ENCODE assay signal across 25 mouse cellular contexts in the genomic region with DNA sequence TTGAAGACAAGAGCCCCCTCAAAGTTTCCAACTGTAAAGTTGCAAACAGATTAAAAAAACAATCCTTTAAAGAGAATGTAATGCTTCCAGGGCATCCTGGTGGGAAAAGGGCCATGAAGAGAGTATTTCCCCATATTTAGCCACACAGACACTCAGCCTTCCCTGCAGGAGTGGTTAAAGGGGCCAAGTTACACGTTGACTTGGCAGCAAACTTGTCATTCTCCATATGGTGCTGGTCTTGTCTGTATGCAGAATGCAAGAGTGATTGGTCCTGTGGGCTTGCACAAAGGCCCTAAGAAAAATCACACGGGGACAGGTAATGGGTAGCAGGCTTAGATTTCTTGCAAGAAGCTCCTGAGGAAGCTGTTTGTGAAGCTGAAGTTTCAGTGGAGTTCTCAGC.
DNase-seq lines count a peak whose midpoint lies in the region; ATAC-seq and TF ChIP-seq lines count a peak whose summit lies in the region.
"Had no signal": no experiment of that assay in that cellular context is flagged by ENCODE, and none has a peak within 500 bp of the region (broad histone marks: within the 10 kb centered on the region; RNA-seq: fewer than 3 reads in every experiment).

No protein-coding gene starts in this region.

- TF ChIP-seq POLR2A in brain, embryonic 14.5 days (IDR thresholded peaks at IDR 0.05; ENCODE audit: borderline replicate concordance, extremely low read depth, insufficient read depth, insufficient read length, poor library complexity, severe bottlenecking), result no peak
- no peak for TF ChIP-seq POLR2A in cerebellum, adult 2 months (IDR thresholded peaks at IDR 0.05; ENCODE audit: borderline replicate concordance, insufficient read depth, low read length)

- H3K36me3 ChIP-seq in liver, embryonic 11.5 days (ENCODE audit: control insufficient read depth, insufficient read depth, low read length), result no peaks in the 10 kb centered on the region
- H3K36me3 ChIP-seq: heart, embryonic 13.5 days; hindbrain, embryonic 15.5 days; limb, embryonic 12.5 days; liver, embryonic 12.5 days; midbrain, embryonic 12.5 days had no signal

- no peak overlapping the region for H3K27ac ChIP-seq in cerebellum, adult 2 months (ENCODE audit: insufficient read depth, low read length)
- H3K27ac ChIP-seq in liver, embryonic 11.5 days (ENCODE audit: low read depth, low read length), result no peak overlapping the region
- H3K27ac ChIP-seq: heart, embryonic 13.5 days; hindbrain, embryonic 15.5 days; layer of hippocampus, adult 2 months; limb, embryonic 12.5 days; liver, embryonic 12.5 days; midbrain, embryonic 12.5 days had no signal

- peaks cover 8% of the 10 kb centered on the region for H3K4me1 ChIP-seq in cerebellum, adult 2 months (ENCODE audit: control insufficient read depth, insufficient read depth, low read length)
- H3K4me1 ChIP-seq in liver, embryonic 11.5 days (replicated peaks; ENCODE audit: control insufficient read depth, insufficient read depth, low read length), result no peaks in the 10 kb centered on the region
- H3K4me1 ChIP-seq: heart, embryonic 13.5 days; hindbrain, embryonic 15.5 days; limb, embryonic 12.5 days; liver, embryonic 12.5 days; megakaryocyte, embryonic 14.5 days; midbrain, embryonic 12.5 days had no signal

- H3K9me3 ChIP-seq in liver, embryonic 11.5 days (ENCODE audit: control insufficient read depth, low read length), result no peaks in the 10 kb centered on the region
- H3K9me3 ChIP-seq: heart, embryonic 13.5 days; hindbrain, embryonic 15.5 days; limb, embryonic 12.5 days; liver, embryonic 12.5 days had no signal

- no peak for TF ChIP-seq CTCF in brain, embryonic 14.5 days (IDR thresholded peaks at IDR 0.05; ENCODE audit: borderline replicate concordance, extremely low read depth, insufficient read depth, insufficient read length)
- no peak for TF ChIP-seq CTCF in cerebellum, adult 2 months (IDR thresholded peaks at IDR 0.05; ENCODE audit: borderline replicate concordance, insufficient read depth, low read depth, low read length)

- no peak overlapping the region for H3K9ac ChIP-seq in liver, embryonic 11.5 days (ENCODE audit: low read depth, low read length)
- H3K9ac ChIP-seq: forebrain, postnatal 0 days; heart, embryonic 13.5 days; hindbrain, embryonic 15.5 days; limb, embryonic 12.5 days; liver, embryonic 12.5 days; liver, postnatal 0 days; midbrain, embryonic 12.5 days had no signal

- ATAC-seq in liver, embryonic 11.5 days (replicated peaks; ENCODE audit: low FRiP score), result no peak
- ATAC-seq: activated CD4-positive, CD25-positive, alpha-beta regulatory T cell, adult 4 months; forebrain, postnatal 0 days; liver, embryonic 12.5 days; liver, postnatal 0 days had no signal

- 4% methylated on average over 2 of the region's 2 CpGs for WGBS in cerebellum, adult 2 months
- 39% methylated on average over 2 of the region's 2 CpGs for WGBS in liver, embryonic 11.5 days

- peak; percentile 54 for DNase-seq in brain, adult 2 months (ENCODE audit: low read depth, low spot score)
- DNase-seq in brain, embryonic 14.5 days (ENCODE audit: low read depth), result peak; percentile 31
- DNase-seq in cerebellum, adult 2 months, result peak; percentile 76 to 87
- DNase-seq in cerebellum, postnatal 14 days, result peak; percentile 73 to 91
- DNase-seq in layer of hippocampus, adult 8-10 months (ENCODE audit: low spot score in 2 of 2), result no peak
- no peak for DNase-seq in liver, embryonic 11.5 days (ENCODE audit: low spot score)
- no peak for DNase-seq in embryo, embryonic 10.5 days (ENCODE audit: low spot score)
- DNase-seq: adrenal gland, adult 2 months; forebrain, postnatal 0 days; heart, postnatal 10 days; kidney, adult 2 months; kidney, postnatal 36 days; layer of hippocampus, postnatal 36 days; liver, postnatal 0 days; lung, postnatal 4 days had no signal

- H3K4me2 ChIP-seq in liver, embryonic 11.5 days, result no peak overlapping the region
- H3K4me2 ChIP-seq: heart, embryonic 13.5 days; hindbrain, embryonic 15.5 days; limb, embryonic 12.5 days; liver, embryonic 12.5 days; midbrain, embryonic 12.5 days had no signal

- H3K27me3 ChIP-seq in cerebellum, adult 2 months (ENCODE audit: control insufficient read depth, insufficient read depth, low read length), result no peaks in the 10 kb centered on the region
- no peaks in the 10 kb centered on the region for H3K27me3 ChIP-seq in liver, embryonic 11.5 days (replicated peaks; ENCODE audit: control insufficient read depth, insufficient read depth, low read length)
- H3K27me3 ChIP-seq: CH12.LX; heart, embryonic 13.5 days; hindbrain, embryonic 15.5 days; limb, embryonic 12.5 days; liver, embryonic 12.5 days; megakaryocyte, embryonic 14.5 days; midbrain, embryonic 12.5 days had no signal

- no peak overlapping the region for H3K4me3 ChIP-seq in cerebellum, adult 2 months (replicated peaks; ENCODE audit: insufficient read depth, low read depth, low read length)
- no peak overlapping the region for H3K4me3 ChIP-seq in liver, embryonic 11.5 days (ENCODE audit: low read depth, low read length)
- H3K4me3 ChIP-seq: erythroblast, embryonic 14.5 days; heart, embryonic 13.5 days; hindbrain, embryonic 15.5 days; layer of hippocampus, adult 2 months; limb, embryonic 12.5 days; liver, embryonic 12.5 days; megakaryocyte, embryonic 14.5 days; midbrain, embryonic 12.5 days had no signal

Comparison
In these comparisons a context has a peak if more than half of its experiments do, and no peak if none do; other contexts are left out.
1. DNase-seq: peak in brain, adult 2 months (single experiment), brain, embryonic 14.5 days (single experiment), cerebellum, adult 2 months (2 of 2) and cerebellum, postnatal 14 days (2 of 2); none in layer of hippocampus, adult 8-10 months (0 of 2), liver, embryonic 11.5 days (single experiment) and embryo, embryonic 10.5 days (single experiment).